Mouse (Mus musculus): Measurements from ENCODE around the gene G430095P16Rik. TPM values are rescaled to one million over a fixed set of nuclear protein-coding genes. Genes with fewer than 3 reads are reported as not detected.

G430095P16Rik gene
- polyA plus RNA-seq, 1 experiment from 2014 or later, result 4.1 TPM

- WGBS, result 61% methylated on average over 4 of the region's 4 CpGs
- peak overlapping the region; percentile 43 for H3K9ac ChIP-seq (ENCODE audit: low read length)
Measured at GRCm38 (mm10) chr8:84713381-84713780, 9.4 kb upstream of the G430095P16Rik start.

GRCm38 (mm10) chr8:84714161-84714560, 8.6 kb upstream of the G430095P16Rik start:
- Histone ChIP-seq H3K36me3 (ENCODE audit: control insufficient read depth, insufficient read depth, low read length) (no peaks in the 10 kb centered on the region), H3K4me3 (replicated peaks; ENCODE audit: low read length) (no peak overlapping the region), H3K27me3 (ENCODE audit: control insufficient read depth, insufficient read depth, low read length) (no peaks in the 10 kb centered on the region; the same call in 1 of the 2 replicates), H3K27ac (ENCODE audit: low read length) (peak overlapping the region; percentile 95), H3K4me1 (ENCODE audit: control insufficient read depth, insufficient read depth, low read length) (peaks cover 40% of the 10 kb centered on the region), H3K4me2 (ENCODE audit: low read depth, low read length) (no peak overlapping the region), H3K9ac (ENCODE audit: low read length) (peak overlapping the region; percentile 43), H3K9me3 (replicated peaks; ENCODE audit: control insufficient read depth, low read length) (no peaks in the 10 kb centered on the region)
- WGBS, result 74% methylated on average over 4 of the region's 4 CpGs
- ATAC-seq (ENCODE audit: insufficient read depth, low FRiP score), result no peak

More at GRCm38 (mm10) chr8:84713381-84713780, 9.4 kb upstream of the G430095P16Rik start:
- Histone ChIP-seq H3K4me1 (ENCODE audit: control insufficient read depth, insufficient read depth, low read length) (peaks cover 47% of the 10 kb centered on the region), H3K9me3 (replicated peaks; ENCODE audit: control insufficient read depth, low read length) (no peaks in the 10 kb centered on the region), H3K36me3 (ENCODE audit: control insufficient read depth, insufficient read depth, low read length) (no peaks in the 10 kb centered on the region), H3K4me2 (ENCODE audit: low read depth, low read length) (no peak overlapping the region), H3K27me3 (ENCODE audit: control insufficient read depth, insufficient read depth, low read length) (peaks cover under 1% of the 10 kb centered on the region; the same call in 1 of the 2 replicates), H3K27ac (ENCODE audit: low read length) (peak overlapping the region; percentile 95), H3K4me3 (replicated peaks; ENCODE audit: low read length) (no peak overlapping the region)
- no peak for ATAC-seq (ENCODE audit: insufficient read depth, low FRiP score)

- Histone ChIP-seq H3K4me1 (ENCODE audit: control insufficient read depth, insufficient read depth, low read length) (peaks cover 35% of the 10 kb centered on the region), H3K27me3 (ENCODE audit: control insufficient read depth, insufficient read depth, low read length) (no peaks in the 10 kb centered on the region; the same call in 1 of the 2 replicates), H3K27ac (ENCODE audit: low read length) (no peak overlapping the region), H3K4me2 (ENCODE audit: low read depth, low read length) (no peak overlapping the region), H3K9ac (ENCODE audit: low read length) (no peak overlapping the region), H3K4me3 (replicated peaks; ENCODE audit: low read length) (no peak overlapping the region), H3K9me3 (replicated peaks; ENCODE audit: control insufficient read depth, low read length) (no peaks in the 10 kb centered on the region), H3K36me3 (ENCODE audit: control insufficient read depth, insufficient read depth, low read length) (no peaks in the 10 kb centered on the region)
- no peak for ATAC-seq (ENCODE audit: insufficient read depth, low FRiP score)
- WGBS, result 37% methylated on average over 27 of the region's 27 CpGs
Measured at GRCm38 (mm10) chr8:84715893-84716468, 6.8 kb upstream of the G430095P16Rik start.

- Histone ChIP-seq H3K4me1 (ENCODE audit: control insufficient read depth, insufficient read depth, low read length) (peaks cover 29% of the 10 kb centered on the region), H3K4me2 (ENCODE audit: low read depth, low read length) (no peak overlapping the region), H3K27ac (ENCODE audit: low read length) (no peak overlapping the region), H3K27me3 (ENCODE audit: control insufficient read depth, insufficient read depth, low read length) (no peaks in the 10 kb centered on the region; the same call in 1 of the 2 replicates), H3K4me3 (replicated peaks; ENCODE audit: low read length) (no peak overlapping the region), H3K9me3 (replicated peaks; ENCODE audit: control insufficient read depth, low read length) (no peaks in the 10 kb centered on the region), H3K36me3 (ENCODE audit: control insufficient read depth, insufficient read depth, low read length) (no peaks in the 10 kb centered on the region), H3K9ac (ENCODE audit: low read length) (0 out of 2 replicates have a peak overlapping the region, but pooled peaks have one; percentile 17)
- ATAC-seq (ENCODE audit: insufficient read depth, low FRiP score), result no peak
- WGBS, result 90% methylated on average over 11 of the region's 11 CpGs
Measured at GRCm38 (mm10) chr8:84716790-84717189, 6.0 kb upstream of the G430095P16Rik start.

GRCm38 (mm10) chr8:84718476-84718875, 4.3 kb upstream of the G430095P16Rik start:
- no peak overlapping the region for H3K4me3 ChIP-seq (replicated peaks; ENCODE audit: low read length)
- no peak for ATAC-seq (ENCODE audit: insufficient read depth, low FRiP score)
- no peaks in the 10 kb centered on the region; the same call in 1 of the 2 replicates for H3K27me3 ChIP-seq (ENCODE audit: control insufficient read depth, insufficient read depth, low read length)
- no peak overlapping the region for H3K9ac ChIP-seq (ENCODE audit: low read length)
- no peaks in the 10 kb centered on the region for H3K36me3 ChIP-seq (ENCODE audit: control insufficient read depth, insufficient read depth, low read length)
- 81% methylated on average over 5 of the region's 5 CpGs for WGBS
- H3K4me2 ChIP-seq (ENCODE audit: low read depth, low read length), result no peak overlapping the region
- H3K27ac ChIP-seq (ENCODE audit: low read length), result no peak overlapping the region
- H3K9me3 ChIP-seq (replicated peaks; ENCODE audit: control insufficient read depth, low read length), result no peaks in the 10 kb centered on the region
- peaks cover 30% of the 10 kb centered on the region for H3K4me1 ChIP-seq (ENCODE audit: control insufficient read depth, insufficient read depth, low read length)

- WGBS, result 77% methylated on average over 5 of the region's 5 CpGs
Measured at GRCm38 (mm10) chr8:84718959-84719690, 3.7 kb upstream of the G430095P16Rik start.

GRCm38 (mm10) chr8:84722530-84722849, 317 bp upstream of the G430095P16Rik start:
- no peaks in the 10 kb centered on the region for H3K36me3 ChIP-seq (ENCODE audit: control insufficient read depth, insufficient read depth, low read length)
- peak overlapping the region; percentile 42; the same call in 1 of the 2 replicates for H3K4me2 ChIP-seq (ENCODE audit: low read depth, low read length)
- 47% methylated on average over 6 of the region's 6 CpGs for WGBS
- no peaks in the 10 kb centered on the region for H3K27me3 ChIP-seq (ENCODE audit: control insufficient read depth, insufficient read depth, low read length)
- H3K4me3 ChIP-seq (replicated peaks; ENCODE audit: low read length), result no peak overlapping the region
- H3K4me1 ChIP-seq (ENCODE audit: control insufficient read depth, insufficient read depth, low read length), result peaks cover 45% of the 10 kb centered on the region
- H3K27ac ChIP-seq (ENCODE audit: low read length), result peak overlapping the region; percentile 99
- peak overlapping the region; percentile 65 for H3K9ac ChIP-seq (ENCODE audit: low read length)
- H3K9me3 ChIP-seq (replicated peaks; ENCODE audit: control insufficient read depth, low read length), result no peaks in the 10 kb centered on the region
- no peak for ATAC-seq (ENCODE audit: insufficient read depth, low FRiP score)

More at GRCm38 (mm10) chr8:84718959-84719690, 3.7 kb upstream of the G430095P16Rik start:
- no peaks in the 10 kb centered on the region; the same call in 1 of the 2 replicates for H3K27me3 ChIP-seq (ENCODE audit: control insufficient read depth, insufficient read depth, low read length)
- H3K4me1 ChIP-seq (ENCODE audit: control insufficient read depth, insufficient read depth, low read length), result peaks cover 30% of the 10 kb centered on the region
- H3K9ac ChIP-seq (ENCODE audit: low read length), result no peak overlapping the region
- no peaks in the 10 kb centered on the region for H3K36me3 ChIP-seq (ENCODE audit: control insufficient read depth, insufficient read depth, low read length)
- H3K9me3 ChIP-seq (replicated peaks; ENCODE audit: control insufficient read depth, low read length), result no peaks in the 10 kb centered on the region
- H3K4me2 ChIP-seq (ENCODE audit: low read depth, low read length), result no peak overlapping the region
- H3K27ac ChIP-seq (ENCODE audit: low read length), result no peak overlapping the region
- no peak overlapping the region for H3K4me3 ChIP-seq (replicated peaks; ENCODE audit: low read length)
- ATAC-seq (ENCODE audit: insufficient read depth, low FRiP score), result no peak

- ATAC-seq (ENCODE audit: insufficient read depth, low FRiP score), result no peak
- H3K27me3 ChIP-seq (ENCODE audit: control insufficient read depth, insufficient read depth, low read length), result no peaks in the 10 kb centered on the region
- H3K9me3 ChIP-seq (replicated peaks; ENCODE audit: control insufficient read depth, low read length), result no peaks in the 10 kb centered on the region
- no peaks in the 10 kb centered on the region for H3K36me3 ChIP-seq (ENCODE audit: control insufficient read depth, insufficient read depth, low read length)
- H3K27ac ChIP-seq (ENCODE audit: low read length), result peak overlapping the region; percentile 99
- peak overlapping the region; percentile 10; the same call in 1 of the 2 replicates for H3K4me3 ChIP-seq (replicated peaks; ENCODE audit: low read length)
- peak overlapping the region; percentile 42 for H3K4me2 ChIP-seq (ENCODE audit: low read depth, low read length)
- peaks cover 46% of the 10 kb centered on the region for H3K4me1 ChIP-seq (ENCODE audit: control insufficient read depth, insufficient read depth, low read length)
- H3K9ac ChIP-seq (ENCODE audit: low read length), result peak overlapping the region; percentile 65
- WGBS, result 28% methylated on average over 7 of the region's 7 CpGs
Measured at GRCm38 (mm10) chr8:84723571-84723900, 729 bp downstream of the G430095P16Rik start.

- Histone ChIP-seq H3K9ac (ENCODE audit: low read length) (peak overlapping the region; percentile 65), H3K4me3 (replicated peaks; ENCODE audit: low read length) (no peak overlapping the region), H3K4me1 (ENCODE audit: control insufficient read depth, insufficient read depth, low read length) (peaks cover 52% of the 10 kb centered on the region), H3K27ac (ENCODE audit: low read length) (peak overlapping the region; percentile 99; the same call in 1 of the 2 replicates), H3K9me3 (replicated peaks; ENCODE audit: control insufficient read depth, low read length) (no peaks in the 10 kb centered on the region), H3K27me3 (ENCODE audit: control insufficient read depth, insufficient read depth, low read length) (no peaks in the 10 kb centered on the region), H3K36me3 (ENCODE audit: control insufficient read depth, insufficient read depth, low read length) (no peaks in the 10 kb centered on the region; the same call in 1 of the 2 replicates), H3K4me2 (ENCODE audit: low read depth, low read length) (no peak overlapping the region)
- no peak for ATAC-seq (ENCODE audit: insufficient read depth, low FRiP score)
- 45% methylated on average over 9 of the region's 9 CpGs for WGBS
Measured at GRCm38 (mm10) chr8:84724683-84725082, 1.9 kb downstream of the G430095P16Rik start.

Data from stomach, embryonic 16.5 days (tissue).